Comparison of ENCODE assay signal across 27 mouse cellular contexts in the genomic region with DNA sequence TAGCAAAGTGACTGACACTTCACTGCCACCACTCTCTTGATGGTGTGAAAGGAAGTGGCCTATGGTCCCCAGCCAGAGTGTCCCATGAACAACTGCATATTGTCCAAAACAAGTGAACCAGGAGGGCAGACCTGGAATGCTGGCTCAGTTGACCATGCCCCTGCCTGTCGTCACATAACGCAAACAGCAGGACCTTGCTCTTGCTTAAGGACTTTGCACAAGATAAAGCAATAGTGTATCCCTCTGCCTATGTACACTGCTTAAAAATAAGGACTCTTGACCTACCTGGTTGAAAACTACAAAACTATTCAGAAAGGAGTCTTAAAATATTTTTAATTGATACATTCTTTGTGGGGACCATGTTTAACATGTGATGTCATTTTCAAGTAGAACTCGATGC. TPM values are rescaled to one million over a fixed set of nuclear protein-coding genes. Genes with fewer than 3 reads are reported as not detected.
DNase-seq lines count a peak whose midpoint lies in the region; ATAC-seq and TF ChIP-seq lines count a peak whose summit lies in the region.
"Had no signal": no experiment of that assay in that cellular context is flagged by ENCODE, and none has a peak within 500 bp of the region (broad histone marks: within the 10 kb centered on the region; RNA-seq: fewer than 3 reads in every experiment).

No protein-coding gene starts in this region.

- H3K36me3 ChIP-seq in liver, postnatal 0 days (replicated peaks; ENCODE audit: insufficient read depth, low read length): no peaks in the 10 kb centered on the region
- no peaks in the 10 kb centered on the region for H3K36me3 ChIP-seq in lung, postnatal 0 days (ENCODE audit: insufficient read depth, low read length)
- H3K36me3 ChIP-seq: embryonic facial prominence, embryonic 10.5 days; embryonic facial prominence, embryonic 13.5 days; forebrain, embryonic 12.5 days; forebrain, embryonic 15.5 days; G1E; hindbrain, embryonic 12.5 days had no signal

- WGBS in liver, postnatal 0 days (ENCODE audit: insufficient replicate concordance): 68% methylated on average over 3 of the region's 3 CpGs
- 45% methylated on average over 3 of the region's 3 CpGs for whole genome bisulfite sequencing in lung, postnatal 0 days

- no peaks in the 10 kb centered on the region for H3K27me3 ChIP-seq in liver, postnatal 0 days (ENCODE audit: insufficient read depth, low read length)
- H3K27me3 ChIP-seq in lung, postnatal 0 days (replicated peaks; ENCODE audit: insufficient read depth, low read length): no peaks in the 10 kb centered on the region
- H3K27me3 ChIP-seq: CH12.LX; embryonic facial prominence, embryonic 13.5 days; forebrain, embryonic 12.5 days; forebrain, embryonic 15.5 days; hindbrain, embryonic 12.5 days had no signal

- H3K4me3 ChIP-seq in liver, postnatal 0 days (ENCODE audit: low read depth, low read length): no peak overlapping the region
- no peak overlapping the region for H3K4me3 ChIP-seq in lung, postnatal 0 days (ENCODE audit: low read depth, low read length)
- H3K4me3 ChIP-seq: embryonic facial prominence, embryonic 10.5 days; embryonic facial prominence, embryonic 13.5 days; erythroblast, embryonic 14.5 days; forebrain, embryonic 12.5 days; forebrain, embryonic 15.5 days; hindbrain, embryonic 12.5 days had no signal

- H3K4me1 ChIP-seq in liver, postnatal 0 days (ENCODE audit: insufficient read depth): peaks cover 6% of the 10 kb centered on the region
- H3K4me1 ChIP-seq in lung, postnatal 0 days (ENCODE audit: insufficient read depth, low read depth, low read length): peaks cover 17% of the 10 kb centered on the region; the same call in 1 of the 2 replicates

- ATAC-seq in liver, postnatal 0 days: 0 out of 2 replicates have a peak, but pooled peaks have one; percentile 19
- ATAC-seq in lung, postnatal 0 days: peak; percentile 94
- ATAC-seq: forebrain, embryonic 15.5 days; hindbrain, embryonic 16.5 days had no signal

- no peaks in the 10 kb centered on the region for H3K9me3 ChIP-seq in liver, postnatal 0 days (ENCODE audit: low read length)
- no peaks in the 10 kb centered on the region for H3K9me3 ChIP-seq in lung, postnatal 0 days (ENCODE audit: low read length)
- H3K9me3 ChIP-seq: embryonic facial prominence, embryonic 10.5 days; embryonic facial prominence, embryonic 13.5 days; forebrain, embryonic 12.5 days; forebrain, embryonic 15.5 days; G1E; hindbrain, embryonic 12.5 days had no signal

- DNase-seq in liver, postnatal 0 days: no peak
- no peak for DNase-seq in liver
- DNase-seq in Muller cell, postnatal 12 days (ENCODE audit: inconsistent ontology term): peak; percentile 36
- DNase-seq in lung, postnatal 0 days (ENCODE audit: low spot score): peak; percentile 72
- peak; percentile 37 for DNase-seq in lung, postnatal 36 days
- no peak for DNase-seq in kidney, postnatal 36 days
- no peak for DNase-seq in adrenal gland, adult 2 months
- no peak for DNase-seq in layer of hippocampus, postnatal 25 days (ENCODE audit: extremely low spot score in 1 of 2, low spot score in 1 of 2)
- DNase-seq: adrenal gland, adult 8-10 months; adrenal gland, postnatal 25 days; B cell, adult 2 months; cerebellum, adult 11-12 months; cerebellum, adult 8-10 months; cerebellum, postnatal 10 days; cerebellum, postnatal 36 days; embryo, embryonic 11 days; gastrocnemius, postnatal 25 days had no signal

- no peak for TF ChIP-seq EP300 in liver, postnatal 0 days (IDR thresholded peaks at IDR 0.05; ENCODE audit: low read depth)
- peak; percentile 81 for TF ChIP-seq EP300 in lung, postnatal 0 days (IDR thresholded peaks at IDR 0.05)

- no peak for TF ChIP-seq CTCF in liver, postnatal 0 days (IDR thresholded peaks at IDR 0.05; ENCODE audit: low read depth)
- TF ChIP-seq CTCF in lung, postnatal 0 days (IDR thresholded peaks at IDR 0.05): no peak

- no peak overlapping the region for H3K27ac ChIP-seq in liver, postnatal 0 days (ENCODE audit: low read depth)
- H3K27ac ChIP-seq in lung, postnatal 0 days (ENCODE audit: low read length): peak overlapping the region; percentile 68
- H3K27ac ChIP-seq: embryonic facial prominence, embryonic 10.5 days; embryonic facial prominence, embryonic 13.5 days; forebrain, embryonic 12.5 days; forebrain, embryonic 15.5 days; hindbrain, embryonic 12.5 days had no signal

- no peak overlapping the region for H3K4me2 ChIP-seq in liver, postnatal 0 days (ENCODE audit: low read depth, low read length)
- H3K4me2 ChIP-seq in lung, postnatal 0 days (replicated peaks; ENCODE audit: low read depth, low read length): no peak overlapping the region
- H3K4me2 ChIP-seq: embryonic facial prominence, embryonic 13.5 days; forebrain, embryonic 12.5 days; forebrain, embryonic 15.5 days; heart, embryonic 11.5 days; hindbrain, embryonic 12.5 days had no signal

- H3K9ac ChIP-seq in liver, postnatal 0 days (replicated peaks): no peak overlapping the region
- no peak overlapping the region for H3K9ac ChIP-seq in lung, postnatal 0 days (replicated peaks; ENCODE audit: low read depth)
- H3K9ac ChIP-seq: embryonic facial prominence, embryonic 13.5 days; forebrain, embryonic 12.5 days; forebrain, embryonic 15.5 days; hindbrain, embryonic 12.5 days had no signal

RNA-seq across cellular contexts. Expression of gene Ankrd44, which starts 44.7 kb away (rescaled TPM):
- 4.0 and 4.7 TPM in 2 replicates for polyA plus RNA-seq in liver, postnatal 0 days (2015; fragmentation: Nextera tagmentation; extraction: Ambion mirVana)
- polyA plus RNA-seq in lung, postnatal 0 days (2015; fragmentation: Nextera tagmentation; extraction: Ambion mirVana): 16.5 and 17.8 TPM in 2 replicates
- 10 to 100 TPM; 12.7 to 17.0 TPM for total RNA-seq in adrenal gland, adult 2 months (2021)
- polyA plus RNA-seq in adrenal gland, adult 2 months (2012; rRNA removed): 1.8 and 2.3 TPM in 2 replicates
- total RNA-seq in layer of hippocampus, postnatal 25 days (2021): 10 to 100 TPM; 17.1 to 17.3 TPM

Comparison
In these comparisons a context has a peak if more than half of its experiments do, and no peak if none do; other contexts are left out.
1. DNase-seq: peak in Muller cell, postnatal 12 days (single experiment), lung, postnatal 0 days (single experiment) and lung, postnatal 36 days (single experiment); none in liver, postnatal 0 days (single experiment), liver (single experiment), kidney, postnatal 36 days (0 of 2), adrenal gland, adult 2 months (single experiment) and layer of hippocampus, postnatal 25 days (0 of 2).